Mouse (Mus musculus): ENCODE data around the gene Ralgapa2.

GRCm38 (mm10) chr2:146384582-146384981 lies 127.6 kb downstream of the Ralgapa2 start:
- no peak for TF ChIP-seq GATA1 (IDR thresholded peaks at IDR 0.05; ENCODE audit: low read length)
- no peak for TF ChIP-seq TAL1 (IDR thresholded peaks at IDR 0.05; ENCODE audit: low read length)

Data from erythroblast, embryonic 14.5 days (primary cell).